Mouse (Mus musculus) megakaryocyte progenitor cell, adult 5-6 weeks (primary cell): ENCODE measurements around the gene Fam24b. TPM values are rescaled to one million over a fixed set of nuclear protein-coding genes. Genes with fewer than 3 reads are reported as not detected.

ENCODE experiments used
- ATAC-seq: replicated peaks from 2 replicates; pipeline ENCODE4 v1.8.0; 2016; ENCODE audit warnings: mild to moderate bottlenecking, moderate TSS enrichment, inconsistent platforms; ENCODE audit not compliant: poor library complexity
- total RNA-seq, 2 experiments: library from RNA; stranded (forward) in 1 of 2; stranded (reverse) in 1 of 2; fragments of 157-497, 149-512 nt in 1 of 2; fragments of 200-1000 nt in 1 of 2; gene quantifications; 2 replicates each; pipeline versions ENCODE4 v1.2.3 to v1.2.4; 2015 to 2017

The Fam24b gene
- total RNA-seq (2015) (not detected in 2 replicates), total RNA-seq (2017) (not detected in 2 replicates)

- ATAC-seq = no peak
These were observed at the start of gene Fam24b for GRCm38 (mm10) chr7:131329416-131329815. Fam24b (minus strand) TSS chr7:131329516.

GRCm38 (mm10) chr7:131371880-131372651 is 42.8 kb upstream of the Fam24b start:
- peak; percentile 55 for ATAC-seq

GRCm38 (mm10) chr7:131371470-131371860 is 42.1 kb upstream of the Fam24b start:
- ATAC-seq = peak; percentile 23; the same call in 1 of the 2 replicates

GRCm38 (mm10) chr7:131370648-131371469 is 41.5 kb upstream of the Fam24b start, which contains the start of gene Pstk:
Pstk (plus strand) TSS chr7:131371141.
- ATAC-seq = peak; percentile 91

GRCm38 (mm10) chr7:131364131-131364530 is 34.8 kb upstream of the Fam24b start:
- no peak for ATAC-seq

GRCm38 (mm10) chr7:131362615-131363300 is 33.4 kb upstream of the Fam24b start, which contains the start of gene 2310057M21Rik:
2310057M21Rik (minus strand) TSS chr7:131362759.
- ATAC-seq = peak; percentile 91

- peak; percentile 53 for ATAC-seq
These were observed 32.9 kb upstream of the Fam24b start for GRCm38 (mm10) chr7:131362269-131362614.

- peak; percentile 84 for ATAC-seq
These were observed 26.8 kb upstream of the Fam24b start for GRCm38 (mm10) chr7:131356105-131356504.

- ATAC-seq = no peak
These were observed 16.7 kb upstream of the Fam24b start for GRCm38 (mm10) chr7:131345856-131346541.

GRCm38 (mm10) chr7:131337502-131338068 is 8.3 kb upstream of the Fam24b start:
- no peak for ATAC-seq

GRCm38 (mm10) chr7:131333564-131333963 is 4.2 kb upstream of the Fam24b start, which contains the start of gene Fam24a:
Fam24a (plus strand) TSS chr7:131333864.
- ATAC-seq = no peak

- peak; percentile 63 for ATAC-seq
These were observed 2.4 kb upstream of the Fam24b start for GRCm38 (mm10) chr7:131331688-131332087.

GRCm38 (mm10) chr7:131327054-131327453 is 2.3 kb downstream of the Fam24b start:
- ATAC-seq = no peak

- no peak for ATAC-seq
These were observed 7.1 kb downstream of the Fam24b start, which contains the start of gene Cuzd1 for GRCm38 (mm10) chr7:131322192-131322591. Cuzd1 (minus strand) TSS chr7:131322292.

- no peak for ATAC-seq
These were observed 11.0 kb downstream of the Fam24b start for GRCm38 (mm10) chr7:131318340-131318739.

- no peak for ATAC-seq
These were observed 11.7 kb downstream of the Fam24b start for GRCm38 (mm10) chr7:131317587-131317986.

- no peak for ATAC-seq
These were observed 14.8 kb downstream of the Fam24b start for GRCm38 (mm10) chr7:131314493-131314892.

- no peak for ATAC-seq
These were observed 22.6 kb downstream of the Fam24b start for GRCm38 (mm10) chr7:131306733-131307132.

GRCm38 (mm10) chr7:131303340-131303739 is 26.0 kb downstream of the Fam24b start:
- ATAC-seq = no peak

GRCm38 (mm10) chr7:131297151-131297550 is 32.2 kb downstream of the Fam24b start:
- ATAC-seq = no peak
